ENCODE assay signal across 19 mouse cellular contexts in the genomic region with DNA sequence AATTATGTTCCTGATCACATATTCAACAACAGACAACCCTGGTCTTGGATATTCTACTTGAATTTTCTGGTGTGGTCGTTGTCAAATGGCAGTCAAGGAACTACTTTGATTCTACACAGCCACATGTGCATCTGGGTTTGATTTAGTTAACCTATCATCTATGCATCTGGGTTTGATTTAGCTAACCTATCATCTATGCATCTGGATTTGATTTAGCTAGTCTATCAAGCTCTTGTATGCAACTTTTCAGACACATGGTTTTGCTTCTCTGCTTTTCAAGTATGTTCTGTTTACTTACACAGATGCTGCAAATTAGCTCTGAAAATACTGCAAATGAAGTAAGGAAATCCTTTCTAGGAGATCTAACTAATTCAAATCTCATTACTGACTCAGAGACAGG.
A peak's percentile ranks its signal among the peaks of the same experiment; 100 is the strongest.
DNase-seq lines count a peak whose midpoint lies in the region; ATAC-seq lines count a peak whose summit lies in the region.
"Had no signal": no experiment of that assay in that cellular context is flagged by ENCODE, and none has a peak within 500 bp of the region (broad histone marks: within the 10 kb centered on the region; RNA-seq: fewer than 3 reads in every experiment).

No protein-coding gene starts in this region.

- H3K9me3 ChIP-seq in embryonic facial prominence, embryonic 11.5 days (replicated peaks; ENCODE audit: control insufficient read depth, low read length): no peaks in the 10 kb centered on the region
- no peaks in the 10 kb centered on the region for H3K9me3 ChIP-seq in embryonic facial prominence, embryonic 10.5 days
- H3K9me3 ChIP-seq: liver, embryonic 13.5 days; stomach, embryonic 15.5 days had no signal

- no peak overlapping the region for H3K27ac ChIP-seq in embryonic facial prominence, embryonic 11.5 days (replicated peaks; ENCODE audit: low read depth, low read length)
- no peak overlapping the region for H3K27ac ChIP-seq in embryonic facial prominence, embryonic 10.5 days (replicated peaks)
- H3K27ac ChIP-seq: liver, embryonic 13.5 days; macrophage; stomach, embryonic 15.5 days had no signal

- 0 out of 2 replicates have a peak, but pooled peaks have one; percentile 18 for ATAC-seq in embryonic facial prominence, embryonic 11.5 days (replicated peaks; ENCODE audit: insufficient number of reproducible peaks, low FRiP score, low TSS enrichment, low read depth)
- ATAC-seq: inflammation-experienced regulatory T-cells, adult 6 months had no signal

- H3K36me3 ChIP-seq in embryonic facial prominence, embryonic 11.5 days (replicated peaks; ENCODE audit: control insufficient read depth, insufficient read depth, low read depth, low read length): no peaks in the 10 kb centered on the region
- H3K36me3 ChIP-seq in embryonic facial prominence, embryonic 10.5 days (replicated peaks): no peaks in the 10 kb centered on the region
- H3K36me3 ChIP-seq: liver, embryonic 13.5 days; stomach, embryonic 15.5 days had no signal

- peak; percentile 96 for DNase-seq in embryonic facial prominence, embryonic 11.5 days (ENCODE audit: low spot score)
- DNase-seq in embryonic facial prominence, embryonic 10.5 days (ENCODE audit: low spot score): no peak
- peak; percentile 36 for DNase-seq in A20 (ENCODE audit: low read depth, low spot score)
- DNase-seq in embryo, embryonic 11 days: peak; percentile 82
- DNase-seq in induced T-regulatory cell, adult 2 months (ENCODE audit: low read depth): peak; percentile 1
- no peak for DNase-seq in adrenal gland, postnatal 25 days
- DNase-seq in gastrocnemius, postnatal 36 days: no peak
- no peak for DNase-seq in spleen, adult 18-20 months
- DNase-seq: cerebellum, adult 9-10 months; kidney, postnatal 14 days; layer of hippocampus, postnatal 36 days; liver, embryonic 13.5 days; right cerebral cortex, postnatal 4 days; thymus, postnatal 14 days had no signal

- intact Hi-C loops in gastrocnemius, postnatal 36 days (cut with DNase I): no loop called here

- 25% methylated on average over 1 of the region's 1 CpGs for WGBS in embryonic facial prominence, embryonic 11.5 days
- 31% methylated on average over 1 of the region's 1 CpGs for WGBS in embryonic facial prominence, embryonic 10.5 days

- H3K4me2 ChIP-seq in embryonic facial prominence, embryonic 11.5 days (ENCODE audit: low read depth, low read length): no peak overlapping the region
- H3K4me2 ChIP-seq: heart, embryonic 11.5 days; liver, embryonic 13.5 days; stomach, embryonic 15.5 days had no signal

- no peak overlapping the region for H3K4me3 ChIP-seq in embryonic facial prominence, embryonic 11.5 days (ENCODE audit: low read depth, low read length)
- H3K4me3 ChIP-seq in embryonic facial prominence, embryonic 10.5 days: no peak overlapping the region
- H3K4me3 ChIP-seq: liver, embryonic 13.5 days; myocyte; stomach, embryonic 15.5 days had no signal

- no peak overlapping the region for H3K9ac ChIP-seq in embryonic facial prominence, embryonic 11.5 days (replicated peaks; ENCODE audit: low read length)
- H3K9ac ChIP-seq: liver, embryonic 13.5 days; stomach, embryonic 15.5 days had no signal

- no peaks in the 10 kb centered on the region for H3K27me3 ChIP-seq in embryonic facial prominence, embryonic 11.5 days (ENCODE audit: control insufficient read depth, insufficient read depth, low read length)
- H3K27me3 ChIP-seq in embryonic facial prominence, embryonic 10.5 days (replicated peaks; ENCODE audit: low read depth, poor library complexity, severe bottlenecking): no peaks in the 10 kb centered on the region
- H3K27me3 ChIP-seq: liver, embryonic 13.5 days; stomach, embryonic 15.5 days had no signal

- H3K4me1 ChIP-seq in embryonic facial prominence, embryonic 11.5 days (ENCODE audit: control insufficient read depth, insufficient read depth, low read length): no peaks in the 10 kb centered on the region
- H3K4me1 ChIP-seq in embryonic facial prominence, embryonic 10.5 days: 0 out of 2 replicates have a peak, but pooled peaks cover 3% of the 10 kb centered on the region
- H3K4me1 ChIP-seq: liver, embryonic 13.5 days; stomach, embryonic 15.5 days had no signal

Comparison
In these comparisons a context has a peak if more than half of its experiments do, and no peak if none do; other contexts are left out.
1. DNase-seq: peak in embryonic facial prominence, embryonic 11.5 days (single experiment), A20 (single experiment), embryo, embryonic 11 days (single experiment) and induced T-regulatory cell, adult 2 months (single experiment); none in embryonic facial prominence, embryonic 10.5 days (single experiment), adrenal gland, postnatal 25 days (single experiment), gastrocnemius, postnatal 36 days (0 of 2) and spleen, adult 18-20 months (0 of 2).